Mouse (Mus musculus) subcutaneous adipose tissue, adult 2 months (tissue): ENCODE measurements around the gene Gm5538. TPM values are rescaled to one million over a fixed set of nuclear protein-coding genes. Genes with fewer than 3 reads are reported as not detected.

Experiments
- polyA plus RNA-seq: library from polyadenylated mRNA; depleted of rRNA; stranded (reverse); fragments of >200 nt; gene quantifications from 2 replicates; pipeline ENCODE4 v1.2.3, GENCODE M21; 2012; ENCODE audit warnings: low replicate concordance; rRNA removed

Gene Gm5538
- not detected in 2 replicates for polyA plus RNA-seq

DNA sequence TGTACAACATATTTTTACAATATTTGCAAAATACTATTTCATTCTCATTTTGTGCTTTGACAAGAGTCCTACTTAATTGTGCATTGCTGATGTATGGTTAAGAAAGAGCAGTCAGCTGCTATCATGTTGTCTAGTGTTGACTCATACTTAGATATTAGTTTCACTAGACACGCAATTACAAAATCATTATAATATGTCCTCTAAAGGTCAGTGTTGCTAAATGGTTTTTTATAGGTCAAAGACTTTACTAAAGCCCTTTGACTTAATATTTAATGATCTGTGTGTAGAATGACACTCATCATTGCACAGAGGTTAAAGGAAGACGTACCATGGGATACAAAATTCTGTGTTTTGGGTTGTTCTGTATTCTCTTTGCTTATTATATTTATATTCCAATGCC lies at the start of gene Gm5538:
Gene Gm5538 (plus strand): TSS at position 301 of the 400 bp plus-strand sequence.

Other genes with a start within 250 kb of the Gm5538 start
- gene Gm8298, start 131.3 kb downstream of the Gm5538 start, polyA plus RNA-seq: not detected in 2 replicates
- 0.04 TPM in 1 of 2 replicates, not detected in the other for gene C130079G13Rik, start 195.4 kb downstream of the Gm5538 start, polyA plus RNA-seq